Mouse (Mus musculus) midbrain, embryonic 12.5 days (tissue): Measurements from ENCODE around the gene Ano6. TPM values are rescaled to one million over a fixed set of nuclear protein-coding genes. Genes with fewer than 3 reads are reported as not detected.

Experiments used
- ATAC-seq: fragments of 200-750 bp; cut with Nextera tagmentation; 2 replicates; pipeline ENCODE4 v1.8.0; 2017; ENCODE audit warnings: low read depth, moderate TSS enrichment, moderate library complexity; ENCODE audit not compliant: low FRiP score
- H3K27ac ChIP-seq: fragments of 300-500 bp; sonication (generic); replicated peaks from 2 replicates; pipeline ENCODE4 v1.5.1; 2016; ENCODE audit warnings: mild to moderate bottlenecking
- H3K27me3 ChIP-seq: fragments of 300-500 bp; sonication (generic); 2 replicates; pipeline ENCODE4 v1.6.1; 2016; ENCODE audit warnings: mild to moderate bottlenecking
- H3K36me3 ChIP-seq: fragments of 300-500 bp; sonication (generic); 2 replicates; pipeline ENCODE4 v1.6.1; 2016
- H3K4me1 ChIP-seq: fragments of 300-500 bp; sonication (generic); 2 replicates; pipeline ENCODE4 v1.6.1; 2016
- H3K4me2 ChIP-seq: fragments of 300-500 bp; sonication (generic); replicated peaks from 2 replicates; pipeline ENCODE4 v1.6.1; 2016; ENCODE audit warnings: mild to moderate bottlenecking, moderate library complexity
- H3K4me3 ChIP-seq: fragments of 300-500 bp; sonication (generic); 2 replicates; pipeline ENCODE4 v1.5.1; 2016; ENCODE audit warnings: mild to moderate bottlenecking
- H3K9ac ChIP-seq: fragments of 300-500 bp; sonication (generic); replicated peaks from 2 replicates; pipeline ENCODE4 v1.6.1; 2016; ENCODE audit warnings: mild to moderate bottlenecking, moderate library complexity
- H3K9me3 ChIP-seq: fragments of 300-500 bp; sonication (generic); 2 replicates; pipeline ENCODE4 v1.6.1; 2016; ENCODE audit warnings: mild to moderate bottlenecking
- WGBS: fragments of 180-500 bp; shearing (Covaris S2); methylation state at CpG from one replicate; pipeline ENCODE4 v1.1.7; 2016; 5-methylcytosine and 5-hydroxymethylcytosine counted together
- polyA plus RNA-seq: library from polyadenylated mRNA; unstranded; fragments of >200 nt; fragmentation: Nextera tagmentation; extraction: Ambion mirVana; gene quantifications from 2 replicates; pipeline ENCODE4 v1.2.1, GENCODE M21; 2016

Gene Ano6
- polyA plus RNA-seq, 1 experiment from 2014 or later: 35.8 TPM

GRCm38 (mm10) chr15:95856684-95857595 lies 66.3 kb downstream of the Ano6 start:
- Histone ChIP-seq H3K9ac (no peak overlapping the region), H3K4me3 (no peak overlapping the region), H3K36me3 (no peaks in the 10 kb centered on the region), H3K27me3 (no peaks in the 10 kb centered on the region), H3K9me3 (no peaks in the 10 kb centered on the region), H3K27ac (no peak overlapping the region), H3K4me2 (no peak overlapping the region), H3K4me1 (0 out of 2 replicates have a peak, but pooled peaks cover 2% of the 10 kb centered on the region)
- no peak for ATAC-seq
- 86% methylated on average over 8 of the region's 8 CpGs for WGBS

- Histone ChIP-seq H3K9me3 (no peaks in the 10 kb centered on the region), H3K4me1 (0 out of 2 replicates have a peak, but pooled peaks cover 2% of the 10 kb centered on the region), H3K36me3 (no peaks in the 10 kb centered on the region), H3K4me3 (no peak overlapping the region), H3K27me3 (no peaks in the 10 kb centered on the region), H3K27ac (no peak overlapping the region), H3K9ac (no peak overlapping the region), H3K4me2 (no peak overlapping the region)
- 83% methylated on average over 9 of the region's 9 CpGs for WGBS
- no peak for ATAC-seq
Observed at GRCm38 (mm10) chr15:95858876-95859655, 68.4 kb downstream of the Ano6 start.

- Histone ChIP-seq H3K9ac (no peak overlapping the region), H3K4me2 (no peak overlapping the region), H3K4me1 (no peaks in the 10 kb centered on the region), H3K36me3 (0 out of 2 replicates have a peak, but pooled peaks cover 3% of the 10 kb centered on the region), H3K4me3 (no peak overlapping the region), H3K27me3 (no peaks in the 10 kb centered on the region), H3K27ac (no peak overlapping the region), H3K9me3 (no peaks in the 10 kb centered on the region)
- 90% methylated on average over 17 of the region's 17 CpGs for WGBS
- no peak for ATAC-seq
Observed at GRCm38 (mm10) chr15:95863865-95864660, 73.4 kb downstream of the Ano6 start.

DNA sequence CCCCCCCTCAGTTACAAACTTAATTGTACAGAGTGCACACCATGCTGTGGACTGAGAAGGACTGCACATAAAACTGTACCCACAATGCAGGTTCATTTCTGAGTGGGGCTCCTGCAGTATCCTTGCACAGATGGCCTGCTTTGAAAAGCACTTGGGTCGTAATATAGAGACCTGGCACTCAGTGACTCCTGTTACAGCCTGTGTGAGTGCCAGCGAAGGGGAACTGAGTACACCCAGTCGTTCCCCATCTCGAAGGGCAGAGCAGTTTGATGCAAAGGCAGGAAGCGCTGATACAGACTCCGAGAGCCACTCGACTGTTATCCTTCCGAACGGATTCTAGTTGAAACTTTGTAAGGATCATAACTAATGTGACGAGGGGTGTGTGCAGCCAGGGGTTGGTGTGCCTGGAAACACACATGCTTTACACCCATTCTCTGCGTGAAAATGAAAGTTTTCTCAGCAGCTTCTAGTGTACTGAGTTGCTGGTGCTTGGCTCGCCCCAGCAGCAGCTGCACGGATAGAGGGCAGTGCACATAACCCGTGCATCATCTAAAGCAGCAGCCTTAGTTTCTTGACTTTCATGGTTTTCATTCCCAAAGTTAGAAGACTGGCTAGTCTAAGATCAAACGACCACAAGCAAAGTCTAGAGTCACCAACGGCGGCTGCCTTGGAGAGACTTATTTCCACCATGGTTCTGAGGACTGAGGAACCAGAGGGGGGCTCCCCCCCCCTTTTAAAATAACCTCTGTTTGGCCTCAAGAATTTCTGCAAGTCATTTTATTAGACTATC lies 74.9 kb downstream of the Ano6 start:
- no peak overlapping the region for H3K4me3 ChIP-seq
- H3K9me3 ChIP-seq: no peaks in the 10 kb centered on the region
- ATAC-seq: no peak
- H3K4me2 ChIP-seq: no peak overlapping the region
- no peaks in the 10 kb centered on the region for H3K4me1 ChIP-seq
- no peak overlapping the region for H3K9ac ChIP-seq
- H3K27me3 ChIP-seq: no peaks in the 10 kb centered on the region
- H3K36me3 ChIP-seq: 0 out of 2 replicates have a peak, but pooled peaks cover 3% of the 10 kb centered on the region
- WGBS: 93% methylated on average over 17 of the region's 17 CpGs
- no peak overlapping the region for H3K27ac ChIP-seq

- H3K4me3 ChIP-seq: no peak overlapping the region
- H3K27ac ChIP-seq: no peak overlapping the region
- H3K4me2 ChIP-seq: no peak overlapping the region
- H3K4me1 ChIP-seq: no peaks in the 10 kb centered on the region
- H3K36me3 ChIP-seq: 0 out of 2 replicates have a peak, but pooled peaks cover 3% of the 10 kb centered on the region
- H3K9me3 ChIP-seq: no peaks in the 10 kb centered on the region
- H3K27me3 ChIP-seq: no peaks in the 10 kb centered on the region
- H3K9ac ChIP-seq: no peak overlapping the region
- ATAC-seq: no peak
- WGBS: 91% methylated on average over 4 of the region's 4 CpGs
Observed at GRCm38 (mm10) chr15:95868172-95868571, 77.5 kb downstream of the Ano6 start.

GRCm38 (mm10) chr15:95869611-95870010 lies 79.0 kb downstream of the Ano6 start:
- no peak overlapping the region for H3K9ac ChIP-seq
- H3K4me1 ChIP-seq: no peaks in the 10 kb centered on the region
- H3K27ac ChIP-seq: no peak overlapping the region
- no peak for ATAC-seq
- 91% methylated on average over 5 of the region's 5 CpGs for WGBS
- H3K36me3 ChIP-seq: 0 out of 2 replicates have a peak, but pooled peaks cover 3% of the 10 kb centered on the region
- no peak overlapping the region for H3K4me3 ChIP-seq
- no peaks in the 10 kb centered on the region for H3K27me3 ChIP-seq
- H3K9me3 ChIP-seq: no peaks in the 10 kb centered on the region
- no peak overlapping the region for H3K4me2 ChIP-seq

DNA sequence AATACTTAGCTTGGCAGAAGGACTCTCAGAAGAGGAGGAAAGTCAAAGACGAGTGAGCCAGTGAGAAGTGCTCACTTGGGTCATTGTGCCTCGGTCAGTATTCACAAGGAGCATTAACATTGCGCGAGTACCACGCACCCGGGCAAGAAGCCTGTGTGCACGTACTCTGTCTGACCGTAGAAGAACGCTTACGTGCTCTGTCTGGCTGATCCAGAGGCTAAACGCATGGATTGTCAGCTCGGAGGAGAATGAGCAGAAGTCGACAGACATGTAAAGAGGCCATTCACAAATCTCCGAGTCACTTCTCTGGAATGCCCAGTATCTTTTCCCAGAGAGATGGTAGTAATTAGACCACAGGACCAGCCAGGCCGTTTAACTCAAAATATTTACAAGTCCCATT lies 81.0 kb downstream of the Ano6 start:
- no peaks in the 10 kb centered on the region for H3K36me3 ChIP-seq
- 90% methylated on average over 15 of the region's 15 CpGs for whole genome bisulfite sequencing
- H3K4me1 ChIP-seq: no peaks in the 10 kb centered on the region
- no peak for ATAC-seq
- no peaks in the 10 kb centered on the region for H3K27me3 ChIP-seq
- no peak overlapping the region for H3K9ac ChIP-seq
- H3K4me2 ChIP-seq: no peak overlapping the region
- H3K9me3 ChIP-seq: no peaks in the 10 kb centered on the region
- no peak overlapping the region for H3K4me3 ChIP-seq
- no peak overlapping the region for H3K27ac ChIP-seq

DNA sequence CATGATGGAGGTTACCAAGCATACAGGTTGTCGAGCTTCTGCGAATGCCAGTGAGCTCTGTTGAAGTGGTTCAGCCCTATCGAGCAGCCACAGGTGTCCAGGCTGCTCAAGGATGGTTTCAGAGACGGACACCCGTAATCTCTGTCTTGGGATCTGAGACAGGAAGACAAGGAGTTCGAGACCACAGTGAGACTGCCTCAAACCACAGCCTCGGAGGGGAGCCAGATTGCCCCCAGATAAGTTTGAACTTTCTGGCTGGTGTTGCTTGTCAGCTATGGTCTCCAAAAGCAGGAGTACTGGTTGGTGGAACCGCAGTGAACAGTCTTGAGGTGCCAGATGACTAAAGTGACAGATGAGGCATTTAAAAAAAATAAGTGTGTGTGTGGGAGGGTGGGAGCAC lies 81.8 kb downstream of the Ano6 start:
- Histone ChIP-seq H3K36me3 (no peaks in the 10 kb centered on the region), H3K27ac (no peak overlapping the region), H3K27me3 (no peaks in the 10 kb centered on the region), H3K4me1 (no peaks in the 10 kb centered on the region), H3K4me2 (no peak overlapping the region), H3K4me3 (no peak overlapping the region), H3K9ac (no peak overlapping the region), H3K9me3 (no peaks in the 10 kb centered on the region)
- ATAC-seq: no peak
- 95% methylated on average over 8 of the region's 8 CpGs for WGBS

DNA sequence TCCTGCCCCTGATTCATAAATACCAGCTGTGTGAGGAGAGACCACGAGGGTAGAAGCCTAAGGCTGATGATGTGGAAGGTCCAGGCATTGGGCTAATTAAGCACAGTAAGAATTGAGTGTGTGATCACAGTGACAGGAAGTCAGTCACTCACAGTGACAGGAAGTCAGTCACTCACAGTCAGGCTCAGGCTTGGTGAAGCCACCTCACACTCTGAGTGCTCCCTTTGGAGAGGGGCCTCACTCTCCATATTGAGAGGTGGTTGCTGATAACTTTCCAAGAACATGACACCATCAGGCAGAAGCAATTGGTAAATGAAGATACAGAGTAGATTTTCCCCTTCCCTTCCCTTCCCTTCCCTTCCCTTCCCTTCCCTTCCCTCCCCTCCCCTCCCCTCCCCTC lies 82.6 kb downstream of the Ano6 start:
- no peaks in the 10 kb centered on the region for H3K4me1 ChIP-seq
- H3K9me3 ChIP-seq: no peaks in the 10 kb centered on the region
- no peaks in the 10 kb centered on the region for H3K27me3 ChIP-seq
- no peak overlapping the region for H3K9ac ChIP-seq
- no peak for ATAC-seq
- H3K4me3 ChIP-seq: no peak overlapping the region
- WGBS: 59% methylated on average over 1 of the region's 1 CpGs
- H3K27ac ChIP-seq: no peak overlapping the region
- no peak overlapping the region for H3K4me2 ChIP-seq
- no peaks in the 10 kb centered on the region for H3K36me3 ChIP-seq

GRCm38 (mm10) chr15:95874216-95874615 lies 83.6 kb downstream of the Ano6 start:
- H3K27me3 ChIP-seq: no peaks in the 10 kb centered on the region
- ATAC-seq: no peak
- no peaks in the 10 kb centered on the region for H3K9me3 ChIP-seq
- 97% methylated on average over 5 of the region's 5 CpGs for WGBS
- H3K9ac ChIP-seq: no peak overlapping the region
- H3K36me3 ChIP-seq: no peaks in the 10 kb centered on the region
- H3K27ac ChIP-seq: no peak overlapping the region
- no peaks in the 10 kb centered on the region for H3K4me1 ChIP-seq
- no peak overlapping the region for H3K4me3 ChIP-seq
- no peak overlapping the region for H3K4me2 ChIP-seq

DNA sequence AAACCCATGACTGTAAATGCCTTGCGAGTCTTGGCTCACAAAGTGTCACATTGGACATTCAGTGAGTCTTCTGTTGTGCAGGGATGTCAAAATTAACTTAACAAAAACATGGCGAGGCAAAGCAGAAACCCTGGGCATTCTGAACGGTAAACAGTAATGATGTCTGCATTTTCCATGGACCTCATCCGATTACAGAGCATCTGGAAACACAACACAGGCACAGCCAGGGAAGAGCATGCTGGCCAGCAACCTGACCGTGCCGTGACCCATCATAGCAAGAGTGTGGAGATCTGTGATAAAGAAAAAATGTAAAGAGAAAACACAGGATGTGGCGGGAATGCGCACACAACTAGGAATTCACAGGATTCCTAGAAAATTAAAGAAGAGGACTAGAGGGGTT lies 84.1 kb downstream of the Ano6 start:
- Histone ChIP-seq H3K4me1 (no peaks in the 10 kb centered on the region), H3K4me3 (no peak overlapping the region), H3K27me3 (no peaks in the 10 kb centered on the region), H3K9ac (no peak overlapping the region), H3K4me2 (no peak overlapping the region), H3K36me3 (no peaks in the 10 kb centered on the region), H3K27ac (no peak overlapping the region), H3K9me3 (no peaks in the 10 kb centered on the region)
- ATAC-seq: no peak
- WGBS: 87% methylated on average over 8 of the region's 8 CpGs
